Mouse (Mus musculus): ENCODE results near the gene Rita1. TPM values are rescaled to one million over a fixed set of nuclear protein-coding genes. Genes with fewer than 3 reads are reported as not detected.

Gene Rita1
- polyA plus RNA-seq, 1 experiment: 12.9 TPM

GRCm38 (mm10) chr5:120570289-120570897 is 42.0 kb downstream of the Rita1 start:
- DNase-seq (ENCODE audit: low spot score): no peak

- DNase-seq (ENCODE audit: low spot score): no peak
Observed at GRCm38 (mm10) chr5:120569791-120570190, 42.6 kb downstream of the Rita1 start.

DNA sequence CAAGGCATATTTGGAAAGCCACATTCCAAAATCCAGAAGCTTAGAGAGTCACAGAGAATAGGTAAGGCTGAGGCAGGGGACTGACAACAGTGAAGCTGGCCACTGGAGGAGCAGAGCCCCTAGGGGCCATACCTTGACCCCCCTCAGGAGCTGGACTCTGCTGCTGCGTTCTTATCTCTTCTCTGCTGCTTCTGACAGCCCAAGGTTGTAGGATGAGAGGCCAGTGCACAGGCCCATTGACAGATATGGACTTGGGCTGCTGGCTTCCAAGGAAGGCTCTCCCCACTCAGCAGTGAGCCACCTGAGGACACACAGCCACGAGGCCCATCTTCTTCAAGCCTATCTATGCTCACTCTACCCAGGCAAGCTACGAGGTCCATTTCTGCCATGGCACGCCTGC is 43.4 kb downstream of the Rita1 start:
- no peak for DNase-seq (ENCODE audit: low spot score)

- no peak for DNase-seq (ENCODE audit: low spot score)
Observed at GRCm38 (mm10) chr5:120568336-120568768, 44.0 kb downstream of the Rita1 start.

GRCm38 (mm10) chr5:120567761-120568211 is 44.6 kb downstream of the Rita1 start:
- DNase-seq (ENCODE audit: low spot score): no peak

- no peak for DNase-seq (ENCODE audit: low spot score)
Observed at GRCm38 (mm10) chr5:120567253-120567701, 45.1 kb downstream of the Rita1 start.

DNA sequence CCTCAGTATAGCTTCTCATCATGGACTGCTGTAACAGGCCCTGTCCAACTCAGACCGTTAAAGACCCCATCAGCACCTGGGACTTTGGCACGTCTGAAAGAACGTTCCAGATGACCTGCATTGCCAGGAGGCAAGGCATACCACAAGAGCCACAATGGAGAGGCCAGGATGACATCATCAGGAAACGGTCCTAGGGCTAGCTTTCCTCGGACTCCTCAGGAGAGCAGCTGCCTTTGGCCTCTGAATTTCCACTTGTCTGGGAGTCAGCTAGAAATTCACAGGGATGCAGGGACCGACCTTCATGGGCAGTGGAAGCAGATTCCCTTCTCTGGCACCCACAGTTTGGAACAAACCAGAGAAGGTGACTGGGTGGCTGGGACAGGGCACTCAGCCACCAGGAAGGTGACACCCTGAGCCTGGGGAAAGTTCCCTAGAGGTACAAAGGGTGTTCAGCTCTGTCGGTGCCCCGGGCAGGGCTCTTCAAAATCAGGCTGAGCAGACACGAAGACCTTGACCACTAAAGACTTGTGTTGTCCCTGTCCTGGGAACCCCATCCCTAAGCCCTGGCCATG is 45.6 kb downstream of the Rita1 start:
- DNase-seq (ENCODE audit: low spot score): no peak

DNA sequence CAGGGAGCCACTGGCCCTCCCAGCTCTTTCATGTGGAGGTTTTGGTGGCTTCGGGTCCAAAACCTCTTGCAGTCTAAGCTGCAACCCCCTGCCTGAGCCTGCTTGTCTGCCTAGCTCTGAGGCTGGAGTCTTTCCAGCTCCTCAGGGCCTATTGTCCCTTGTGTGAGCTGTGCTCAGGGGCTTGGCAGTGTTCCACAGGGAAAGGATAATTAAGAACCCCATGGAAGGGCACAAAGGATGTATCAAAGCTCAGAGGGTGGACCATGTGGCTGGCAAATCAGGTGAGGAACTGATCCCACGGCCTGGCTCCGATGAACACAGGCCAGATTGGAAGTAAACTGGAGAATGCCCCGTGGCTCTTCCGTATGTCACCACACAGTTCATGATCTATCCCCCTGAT is 46.3 kb downstream of the Rita1 start:
- DNase-seq (ENCODE audit: low spot score): no peak

GRCm38 (mm10) chr5:120565171-120565905 is 47.1 kb downstream of the Rita1 start:
- no peak for DNase-seq (ENCODE audit: low spot score)

DNA sequence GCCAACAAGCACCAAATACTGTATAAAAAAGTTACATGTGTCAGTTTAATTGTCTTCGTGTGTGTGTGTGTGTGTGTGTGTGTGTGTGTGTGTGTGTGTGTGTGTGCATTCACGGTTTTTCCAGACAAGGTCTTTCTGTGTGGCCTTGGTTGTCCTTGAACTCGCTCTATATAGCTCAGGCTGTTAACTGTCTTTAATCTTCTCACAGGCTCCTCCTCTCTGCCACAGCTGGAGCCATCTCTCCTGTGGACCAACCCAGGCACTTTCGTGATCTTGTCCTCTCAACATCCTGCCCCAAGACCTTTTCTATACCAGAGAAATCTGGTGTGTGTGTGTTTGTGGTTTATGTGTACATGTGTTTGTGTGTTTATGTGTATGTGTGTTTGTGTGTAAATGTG is 48.5 kb downstream of the Rita1 start:
- DNase-seq (ENCODE audit: low spot score): no peak

GRCm38 (mm10) chr5:120562956-120563913 is 49.2 kb downstream of the Rita1 start:
- DNase-seq (ENCODE audit: low spot score): no peak

DNA sequence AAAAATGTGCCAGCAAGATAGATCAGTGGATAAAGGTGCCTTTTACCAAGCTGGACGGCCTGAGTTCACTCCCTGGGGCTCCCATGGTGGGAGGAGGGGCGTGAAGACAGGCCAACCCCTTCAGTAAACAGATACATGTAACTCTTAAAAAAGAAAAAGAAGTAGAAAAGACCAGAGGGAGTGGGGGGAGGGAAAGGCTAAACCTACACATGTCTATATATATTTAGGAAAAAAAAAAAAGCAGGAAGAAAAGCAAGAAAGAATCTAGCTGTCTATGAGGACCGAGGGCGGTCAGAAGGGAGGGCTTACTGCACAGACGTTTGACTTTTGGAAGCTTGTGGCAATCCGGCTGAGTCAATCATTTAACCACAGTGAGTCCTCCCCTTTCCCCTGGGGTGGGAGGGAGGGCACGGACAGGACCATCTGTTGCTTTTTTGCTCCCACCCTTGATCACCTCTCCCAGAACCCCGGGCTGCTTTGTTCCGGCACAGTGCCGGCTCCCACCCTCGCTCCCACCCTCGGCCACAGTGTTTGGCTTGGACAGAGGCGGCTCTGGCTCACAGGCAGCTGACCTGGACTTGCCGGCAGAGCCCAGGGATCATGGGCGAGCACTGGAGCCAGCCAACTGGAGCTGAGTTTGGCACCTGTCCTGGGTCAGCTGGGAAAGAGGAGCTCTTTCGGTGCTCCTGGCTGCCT is 51.6 kb downstream of the Rita1 start:
- no peak for DNase-seq (ENCODE audit: low spot score)

GRCm38 (mm10) chr5:120560129-120560615 is 52.2 kb downstream of the Rita1 start:
- DNase-seq (ENCODE audit: low spot score): no peak

GRCm38 (mm10) chr5:120558762-120559161 is 53.6 kb downstream of the Rita1 start:
- DNase-seq (ENCODE audit: low spot score): no peak

DNA sequence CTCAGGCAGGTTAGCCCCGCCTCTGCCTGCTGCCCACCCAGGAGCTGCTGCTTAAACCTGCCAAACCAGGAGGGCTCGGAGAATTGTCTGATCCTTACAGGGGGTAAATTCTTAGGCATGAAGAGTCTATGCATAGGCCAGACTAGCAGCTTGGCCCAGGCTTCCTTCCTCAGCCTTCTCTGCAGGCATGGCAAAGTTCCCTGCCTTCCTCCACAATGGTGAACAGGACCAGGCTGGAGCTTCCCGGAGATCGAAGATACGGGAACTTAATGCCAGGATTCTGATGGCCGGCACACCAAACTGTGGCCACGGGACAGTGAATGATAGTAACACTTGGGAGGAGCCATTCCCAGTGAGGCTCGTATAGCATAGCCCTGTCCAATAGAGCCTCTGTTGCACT is 54.3 kb downstream of the Rita1 start:
- DNase-seq (ENCODE audit: low spot score): no peak

- no peak for DNase-seq (ENCODE audit: low spot score)
Observed at GRCm38 (mm10) chr5:120555871-120556270, 56.5 kb downstream of the Rita1 start.

- no peak for DNase-seq (ENCODE audit: low spot score)
Observed at GRCm38 (mm10) chr5:120550673-120551072, 61.7 kb downstream of the Rita1 start.

- no peak for DNase-seq (ENCODE audit: low spot score)
Observed at GRCm38 (mm10) chr5:120550137-120550536, 62.3 kb downstream of the Rita1 start.

DNA sequence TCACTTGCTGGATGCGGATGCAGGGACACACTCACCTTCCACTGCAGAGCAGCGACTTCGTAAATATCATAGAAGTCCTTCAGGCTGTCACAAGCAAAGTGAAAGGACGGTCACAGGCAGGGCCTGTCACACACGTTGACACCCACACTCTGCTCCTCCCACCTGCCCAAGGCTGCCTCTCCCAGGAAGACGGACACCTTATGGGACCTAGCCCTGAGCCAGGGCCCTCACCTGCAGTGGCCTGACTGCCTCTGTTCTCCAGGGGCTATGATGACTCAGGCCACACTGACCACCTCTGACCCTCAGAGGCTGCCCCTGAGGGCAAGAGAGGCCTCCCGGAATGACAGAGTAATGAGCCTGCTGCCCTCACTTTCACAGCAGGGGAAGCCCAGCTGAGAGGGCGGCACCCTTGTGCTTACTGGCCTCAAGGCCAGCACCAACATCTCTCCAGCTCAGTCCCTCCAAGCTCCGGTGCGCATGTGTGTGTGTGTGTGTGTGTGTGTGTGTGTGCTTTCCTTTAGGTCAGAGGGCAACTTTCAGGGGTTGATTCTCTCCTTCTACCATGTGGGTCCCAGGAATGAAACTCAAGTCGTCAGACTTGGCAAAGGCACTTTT is 64.0 kb downstream of the Rita1 start:
- DNase-seq (ENCODE audit: low spot score): no peak

All from urinary bladder, adult 2 months (tissue).